ENCODE assay signal across 31 mouse cellular contexts in genomic region chr7:24896269-24896668, GRCm38 (mm10). TPM values are rescaled to one million over a fixed set of nuclear protein-coding genes. Genes with fewer than 3 reads are reported as not detected.
"Had no signal": no experiment of that assay in that cellular context is flagged by ENCODE, and none has a peak within 500 bp of the region (broad histone marks: within the 10 kb centered on the region; RNA-seq: fewer than 3 reads in every experiment).

No protein-coding gene starts in this region.

- DNase-seq: kidney, adult 2 months; kidney, postnatal 25 days; layer of hippocampus, adult 9-11 months; liver, embryonic 13.5 days; lung, embryonic 14.5 days; thymus, postnatal 25 days had no signal

- ATAC-seq: intestine, postnatal 0 days; lung, postnatal 0 days; midbrain, embryonic 13.5 days; midbrain, embryonic 16.5 days had no signal

- H3K36me3 ChIP-seq: limb, embryonic 13.5 days; stomach, embryonic 15.5 days had no signal

- H3K27ac ChIP-seq: kidney, postnatal 0 days; layer of hippocampus, adult 2 months; limb, embryonic 10.5 days; limb, embryonic 13.5 days; liver, embryonic 13.5 days; macrophage; midbrain, embryonic 10.5 days; midbrain, embryonic 13.5 days; neural tube, embryonic 13.5 days; stomach, embryonic 15.5 days had no signal

- H3K9me3 ChIP-seq: limb, embryonic 10.5 days; limb, embryonic 13.5 days; liver, embryonic 13.5 days; megakaryocyte, embryonic 14.5 days; midbrain, embryonic 10.5 days; midbrain, embryonic 13.5 days; neural tube, embryonic 13.5 days; stomach, embryonic 15.5 days had no signal

- H3K4me1 ChIP-seq: limb, embryonic 13.5 days; midbrain, embryonic 10.5 days; midbrain, embryonic 13.5 days; neural tube, embryonic 13.5 days; stomach, embryonic 15.5 days had no signal

- H3K27me3 ChIP-seq: limb, embryonic 13.5 days; liver, embryonic 13.5 days; megakaryocyte, embryonic 14.5 days; midbrain, embryonic 13.5 days; neural tube, embryonic 13.5 days; stomach, embryonic 15.5 days had no signal

- H3K4me2 ChIP-seq: limb, embryonic 13.5 days; liver, embryonic 13.5 days; lung, embryonic 14.5 days; midbrain, embryonic 13.5 days; neural tube, embryonic 13.5 days; stomach, embryonic 15.5 days had no signal

- H3K4me3 ChIP-seq: layer of hippocampus, adult 2 months; limb, embryonic 10.5 days; limb, embryonic 13.5 days; liver, embryonic 13.5 days; megakaryocyte, embryonic 14.5 days; midbrain, embryonic 10.5 days; midbrain, embryonic 13.5 days; myocyte; neural tube, embryonic 13.5 days; stomach, embryonic 15.5 days had no signal

- H3K9ac ChIP-seq: limb, embryonic 13.5 days; liver, embryonic 13.5 days; lung, embryonic 14.5 days; midbrain, embryonic 13.5 days; neural tube, embryonic 13.5 days; stomach, embryonic 15.5 days had no signal

RNA-seq across cellular contexts. Expression of gene Cd79a, which starts 0.9 kb away (rescaled TPM):
- total RNA-seq: layer of hippocampus, adult 2 months had no signal

RNA-seq across cellular contexts. Expression of gene Dmrtc2, which starts 26.4 kb away (rescaled TPM):
- total RNA-seq: layer of hippocampus, adult 2 months; layer of hippocampus, postnatal 25 days; left cerebral cortex, adult 18-20 months; left cerebral cortex, postnatal 25 days; liver, adult 2 months; monocyte, adult 5-6 weeks; neutrophil, adult 5-6 weeks had no signal
- polyA plus RNA-seq: intestine, postnatal 0 days; kidney, adult 2 months; kidney, embryonic 14.5 days; large intestine, adult 2 months; limb, embryonic 10.5 days; limb, embryonic 13.5 days; liver, adult 2 months; liver, embryonic 13.5 days; liver, embryonic 16.5 days; lung, embryonic 14.5 days; lung, postnatal 0 days; macrophage; midbrain, embryonic 10.5 days; midbrain, embryonic 13.5 days; myocyte; neural tube, embryonic 13.5 days; small intestine, adult 2 months; stomach, embryonic 15.5 days had no signal

RNA-seq across cellular contexts. Expression of gene Lypd4, which starts 26.5 kb away (rescaled TPM):
- total RNA-seq: layer of hippocampus, adult 2 months; layer of hippocampus, postnatal 25 days; left cerebral cortex, adult 18-20 months; left cerebral cortex, postnatal 25 days; liver, adult 2 months; monocyte, adult 5-6 weeks; neutrophil, adult 5-6 weeks had no signal
- polyA plus RNA-seq: intestine, postnatal 0 days; kidney, embryonic 14.5 days; kidney, postnatal 0 days; large intestine, adult 2 months; limb, embryonic 10.5 days; limb, embryonic 13.5 days; liver, adult 2 months; liver, embryonic 13.5 days; liver, embryonic 16.5 days; lung, embryonic 14.5 days; lung, postnatal 0 days; macrophage; midbrain, embryonic 10.5 days; midbrain, embryonic 13.5 days; myocyte; neural tube, embryonic 13.5 days; small intestine, adult 2 months; stomach, embryonic 15.5 days; thymus, postnatal 0 days had no signal
